Mouse (Mus musculus): ENCODE measurements around the gene Bicdl1. TPM values are rescaled to one million over a fixed set of nuclear protein-coding genes. Genes with fewer than 3 reads are reported as not detected.

Gene Bicdl1
- total RNA-seq, 4 experiments from 2014 or later: 1.7 to 3.6 (median 2.4) TPM

GRCm38 (mm10) chr5:115668986-115669385 lies 62.4 kb downstream of the Bicdl1 start:
- no peak for DNase-seq (ENCODE audit: low spot score in 2 of 2)

DNA sequence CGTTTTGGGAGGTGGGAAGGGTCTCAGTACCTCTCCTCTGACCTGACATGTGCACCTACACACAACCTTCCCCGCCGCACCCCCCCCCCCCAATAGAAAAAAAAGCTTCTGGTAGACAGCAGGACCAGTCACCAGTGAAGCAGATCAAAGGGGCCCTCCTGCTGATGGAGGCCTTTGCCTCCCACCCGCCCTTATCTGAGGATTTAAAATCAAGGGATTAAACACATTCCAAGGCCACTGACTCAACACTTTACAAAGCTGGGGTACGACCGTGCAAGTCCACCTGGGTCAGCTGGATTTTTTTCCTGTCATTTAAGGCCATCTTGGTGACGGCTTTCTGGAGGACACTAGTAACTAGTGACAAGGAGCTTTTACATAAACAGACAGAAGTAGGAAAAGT lies 63.5 kb downstream of the Bicdl1 start:
- no peak for DNase-seq (ENCODE audit: low spot score in 2 of 2)

DNA sequence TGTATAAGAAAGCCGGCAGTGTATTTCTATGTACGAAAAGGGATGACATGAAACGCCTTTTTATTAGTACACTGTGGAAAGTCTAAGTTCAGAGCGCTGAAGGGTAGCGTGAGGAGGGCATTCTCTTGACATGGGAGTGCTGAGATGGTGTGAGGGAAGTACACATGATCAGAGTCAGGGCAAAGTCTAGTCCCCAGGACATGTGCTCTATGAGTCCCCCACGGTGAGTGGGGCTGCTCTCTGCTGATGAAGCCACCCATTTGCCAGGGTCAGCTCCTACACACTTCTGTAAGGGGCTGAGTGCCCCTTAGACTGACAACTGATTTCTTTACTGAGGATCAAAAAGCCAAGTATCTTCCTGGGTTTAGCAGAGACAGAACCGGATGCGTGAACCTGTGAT lies 64.2 kb downstream of the Bicdl1 start:
- DNase-seq (ENCODE audit: low spot score in 2 of 2): no peak

DNA sequence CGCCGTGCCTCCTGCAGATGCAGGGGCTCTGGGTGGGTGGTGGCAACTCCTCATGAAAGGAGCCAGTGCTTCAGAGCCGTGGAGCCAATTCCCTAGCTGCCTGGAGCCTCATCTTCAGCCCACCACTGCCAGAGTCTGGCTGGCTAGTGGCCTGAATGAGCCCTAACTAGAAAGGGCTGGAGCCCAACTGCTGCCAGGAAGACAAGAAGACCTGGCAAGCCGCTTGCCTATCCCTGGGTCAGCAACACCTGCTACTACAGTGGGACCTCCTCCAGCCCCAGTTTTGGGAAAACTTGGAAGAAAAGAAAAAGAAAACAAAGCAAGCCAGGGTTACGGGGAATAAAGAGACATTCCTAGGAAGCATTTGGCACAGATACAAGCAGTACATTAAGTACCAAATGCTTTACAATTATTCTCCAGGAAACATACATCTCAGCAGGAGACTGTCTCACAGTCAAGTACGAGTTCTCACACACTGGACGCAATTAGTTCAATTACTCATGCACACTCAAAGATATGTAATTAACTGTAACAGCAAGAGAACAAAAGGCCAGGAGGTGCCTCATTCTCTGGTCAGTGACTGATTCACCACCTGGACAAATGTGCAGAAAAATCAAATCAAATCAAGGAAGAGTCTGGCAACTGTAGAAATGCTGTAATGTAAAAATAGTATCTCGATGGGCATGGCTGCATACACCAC lies 64.9 kb downstream of the Bicdl1 start:
- DNase-seq (ENCODE audit: low spot score in 2 of 2): no peak

- DNase-seq (ENCODE audit: low spot score in 2 of 2): no peak
Measured at GRCm38 (mm10) chr5:115662658-115663057, 68.8 kb downstream of the Bicdl1 start.

- DNase-seq (ENCODE audit: low spot score in 2 of 2): no peak
Measured at GRCm38 (mm10) chr5:115658352-115658751, 73.1 kb downstream of the Bicdl1 start.

- DNase-seq (ENCODE audit: low spot score in 2 of 2): no peak
Measured at GRCm38 (mm10) chr5:115657234-115657633, 74.2 kb downstream of the Bicdl1 start.

- DNase-seq (ENCODE audit: low spot score in 2 of 2): no peak
Measured at GRCm38 (mm10) chr5:115656677-115657076, 74.7 kb downstream of the Bicdl1 start.

DNA sequence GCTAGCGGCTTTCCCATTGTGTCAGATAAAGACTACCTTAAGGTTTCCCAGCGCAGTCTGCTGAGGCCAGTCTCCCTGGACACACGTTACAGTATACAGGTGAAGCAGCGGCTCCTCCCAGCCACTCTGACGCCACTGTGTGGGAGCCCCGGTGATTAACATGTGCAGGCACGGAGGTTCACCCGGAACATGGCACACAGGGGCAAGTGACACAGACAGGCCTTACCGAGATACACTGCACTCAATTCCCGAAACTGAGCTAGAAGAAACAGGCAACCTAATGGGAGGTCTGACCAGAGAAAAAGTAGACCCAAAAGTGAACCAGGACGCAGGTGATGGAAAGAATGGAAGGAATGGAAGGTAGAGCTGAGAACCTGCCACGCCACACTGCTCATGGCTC lies 77.6 kb downstream of the Bicdl1 start:
- DNase-seq (ENCODE audit: low spot score in 2 of 2): no peak

- peak; percentile 99 to 100 for DNase-seq (ENCODE audit: low spot score in 2 of 2)
Measured at GRCm38 (mm10) chr5:115652681-115653575, 78.5 kb downstream of the Bicdl1 start.

- DNase-seq (ENCODE audit: low spot score in 2 of 2): no peak
Measured at GRCm38 (mm10) chr5:115651821-115652220, 79.6 kb downstream of the Bicdl1 start.

DNA sequence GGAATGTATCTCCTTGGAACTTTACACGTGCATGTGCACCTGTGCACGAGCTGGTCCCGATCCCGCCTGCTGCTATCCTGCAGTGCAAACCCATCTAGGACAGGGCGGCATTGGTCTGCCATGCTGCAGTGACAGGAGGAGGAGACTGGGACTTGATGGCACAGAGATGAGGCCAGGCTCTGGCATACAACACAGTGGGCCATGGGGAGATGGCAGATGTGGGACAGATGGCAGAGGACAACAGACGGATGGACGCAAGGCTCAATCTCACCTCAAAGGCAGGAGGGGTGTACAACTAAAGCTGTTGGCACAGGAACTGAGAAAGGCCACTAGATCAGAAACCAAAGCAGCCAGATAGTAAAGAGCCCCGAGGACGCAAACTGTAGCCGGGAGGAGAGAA lies 80.5 kb downstream of the Bicdl1 start:
- no peak for DNase-seq (ENCODE audit: low spot score in 2 of 2)

- no peak for DNase-seq (ENCODE audit: low spot score in 2 of 2)
Measured at GRCm38 (mm10) chr5:115649699-115650098, 81.7 kb downstream of the Bicdl1 start.

- no peak for DNase-seq (ENCODE audit: low spot score in 2 of 2)
Measured at GRCm38 (mm10) chr5:115648876-115649275, 82.5 kb downstream of the Bicdl1 start.

- DNase-seq (ENCODE audit: low spot score in 2 of 2): no peak
Measured at GRCm38 (mm10) chr5:115644192-115644591, 87.2 kb downstream of the Bicdl1 start.

- no peak for DNase-seq (ENCODE audit: low spot score in 2 of 2)
Measured at GRCm38 (mm10) chr5:115635536-115635935, 95.9 kb downstream of the Bicdl1 start.

DNA sequence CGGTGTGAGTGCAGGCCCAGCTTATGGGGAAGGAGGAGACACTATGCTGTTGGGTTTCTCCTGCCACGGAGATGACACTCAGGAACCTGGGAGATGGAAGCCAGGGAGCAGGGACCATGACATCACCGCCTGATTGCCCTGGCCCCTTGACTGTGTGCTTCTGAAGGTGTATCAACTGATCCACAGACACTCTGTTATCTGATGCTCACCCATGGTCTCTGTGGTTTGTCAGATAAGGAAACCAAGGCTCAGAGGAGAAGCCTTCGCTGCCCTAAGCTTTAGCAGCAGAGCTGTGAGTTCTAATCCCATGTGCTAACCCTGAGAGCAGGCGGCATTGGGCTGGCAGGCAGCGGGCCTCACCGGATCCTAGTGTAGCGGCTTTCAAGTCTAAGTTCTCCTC lies 97.4 kb downstream of the Bicdl1 start:
- no peak for DNase-seq (ENCODE audit: low spot score in 2 of 2)

- no peak for DNase-seq (ENCODE audit: low spot score in 2 of 2)
Measured at GRCm38 (mm10) chr5:115633060-115633459, 98.4 kb downstream of the Bicdl1 start.

DNA sequence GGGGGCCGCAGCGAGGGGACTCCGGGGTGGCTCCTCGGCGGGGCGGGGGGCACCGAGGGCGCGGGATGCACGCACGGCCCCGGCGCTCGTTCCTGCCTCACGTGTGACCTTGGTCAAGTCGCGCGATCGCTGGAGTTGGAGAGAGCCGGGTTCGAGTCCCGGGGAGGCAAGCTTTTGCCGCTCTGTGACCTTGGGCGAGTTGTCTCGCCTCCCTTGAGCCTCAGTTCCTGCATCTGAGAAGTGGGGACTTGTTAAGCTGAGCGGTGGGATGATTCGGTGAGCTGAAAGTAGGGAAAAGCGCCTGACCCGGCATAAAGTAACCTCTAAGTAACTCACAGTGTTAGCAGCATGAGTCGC lies 99.1 kb downstream of the Bicdl1 start:
- no peak for DNase-seq (ENCODE audit: low spot score in 2 of 2)

GRCm38 (mm10) chr5:115631505-115632357 lies 99.7 kb downstream of the Bicdl1 start, which contains the start of gene Rab35:
Gene Rab35, plus strand, starts transcription at chr5:115631908.
- peak; percentile 86 to 90 for DNase-seq (ENCODE audit: low spot score in 2 of 2)

DNA sequence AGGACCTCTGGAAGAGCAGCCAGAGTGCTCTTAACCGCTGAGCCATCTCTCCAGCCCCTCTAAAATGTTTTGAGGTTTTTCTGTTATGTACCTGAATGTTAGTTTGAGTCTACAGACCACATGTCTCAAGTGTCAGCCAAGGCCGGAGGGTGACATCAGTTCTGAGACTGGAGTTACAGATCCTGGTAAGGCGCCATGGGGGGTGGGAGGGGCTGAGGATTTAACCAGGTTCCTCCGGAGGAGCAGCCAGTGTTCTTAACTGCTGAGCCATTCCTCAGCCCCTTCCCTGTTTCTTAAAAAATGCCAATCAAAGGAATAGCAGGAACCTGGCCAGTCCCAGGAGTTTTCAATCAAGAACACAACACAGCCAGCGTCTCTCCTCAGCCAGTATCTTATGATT lies 101.1 kb downstream of the Bicdl1 start:
- DNase-seq (ENCODE audit: low spot score in 2 of 2): no peak

DNA sequence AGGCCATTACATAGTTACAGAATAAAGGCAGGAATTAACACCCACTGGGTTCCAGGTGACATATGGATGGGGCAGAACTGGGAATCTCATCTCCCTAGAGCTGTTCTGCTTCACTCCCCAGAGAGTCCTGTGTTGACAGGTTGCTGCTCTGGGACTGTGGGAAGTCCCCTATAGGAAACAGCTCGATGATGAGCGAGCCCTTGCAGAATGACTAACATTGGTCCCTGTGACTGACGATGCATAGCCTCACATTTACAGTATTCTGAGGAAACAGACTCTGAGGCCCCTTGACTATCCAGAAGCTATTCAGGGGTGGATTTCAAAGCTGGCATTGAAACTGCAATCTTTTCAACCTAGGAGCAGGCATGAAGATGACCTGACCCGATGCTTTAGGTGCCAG lies 101.7 kb downstream of the Bicdl1 start:
- no peak for DNase-seq (ENCODE audit: low spot score in 2 of 2)
